Mouse (Mus musculus) c-Kit-negative CD71-positive TER-119-positive erythroid progenitor cells, embryonic 14.5 days (primary cell): ENCODE results near the gene Fhl3.
A peak's percentile ranks its signal among the peaks of the same experiment; 100 is the strongest.

ENCODE experiments used
- DNase-seq: peaks from one replicate; pipeline ENCODE4 v3.0.0-alpha.2; 2013; ENCODE audit warnings: low read depth, low spot score

Gene Fhl3

DNA sequence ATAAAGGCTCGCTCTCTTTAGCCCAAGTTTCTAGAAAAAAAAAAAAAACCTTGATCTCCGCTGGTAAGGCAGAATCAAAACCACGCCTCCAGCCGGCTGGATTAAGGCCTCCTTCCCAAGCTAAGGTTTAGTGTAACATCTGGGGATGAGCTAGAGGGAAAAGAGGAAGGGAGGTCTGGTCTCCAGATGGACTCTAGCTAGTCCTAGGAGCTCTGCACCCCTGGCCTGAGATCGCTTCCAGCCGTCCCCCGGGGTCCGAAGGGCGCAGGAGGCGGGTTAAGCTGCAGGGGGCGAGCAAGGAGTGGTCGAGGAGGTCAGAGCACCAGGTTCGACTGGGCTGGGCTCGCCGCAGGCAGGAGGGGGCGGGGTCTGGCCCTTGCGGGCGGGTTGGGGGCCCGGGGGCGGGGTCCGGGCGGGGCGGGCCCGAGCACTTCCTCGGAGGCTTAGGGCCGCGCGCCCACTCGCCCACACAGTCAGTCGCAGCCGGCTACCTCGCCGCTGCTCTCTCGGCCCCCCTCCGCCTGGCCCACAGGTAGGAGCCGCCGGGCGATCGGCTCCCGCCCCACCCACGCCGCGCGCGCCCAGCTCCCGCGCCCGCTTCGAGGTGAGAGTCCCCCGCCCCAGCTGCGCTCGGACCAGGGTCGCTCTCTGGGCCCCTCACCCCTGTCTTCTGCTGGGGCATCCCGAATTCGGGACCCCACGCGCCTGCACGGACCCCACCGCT, at the start of gene Fhl3:
Fhl3 (plus strand) TSS at position 454 of the 724 bp plus-strand sequence.
- no peak for DNase-seq

DNA sequence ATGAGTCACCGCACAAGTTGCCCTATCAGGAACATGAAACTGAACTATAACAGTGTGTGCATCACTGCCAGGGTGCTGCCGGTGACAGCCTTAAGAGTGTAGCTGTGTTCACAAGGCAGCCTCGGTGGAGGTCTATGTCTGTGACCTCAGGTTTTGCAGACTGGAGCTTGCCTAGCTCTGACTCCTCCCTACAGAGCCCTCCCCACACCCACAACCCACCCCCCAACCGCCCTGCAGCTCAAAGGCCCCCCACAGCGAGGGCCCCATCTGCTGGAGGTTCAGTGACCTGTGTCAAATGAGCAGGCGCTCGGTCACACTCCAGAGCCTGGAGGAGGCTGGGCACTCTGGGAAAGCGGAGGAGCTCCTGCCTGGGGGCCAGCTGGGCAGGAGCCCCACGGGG, 47.6 kb upstream of the Fhl3 start:
- no peak for DNase-seq

DNA sequence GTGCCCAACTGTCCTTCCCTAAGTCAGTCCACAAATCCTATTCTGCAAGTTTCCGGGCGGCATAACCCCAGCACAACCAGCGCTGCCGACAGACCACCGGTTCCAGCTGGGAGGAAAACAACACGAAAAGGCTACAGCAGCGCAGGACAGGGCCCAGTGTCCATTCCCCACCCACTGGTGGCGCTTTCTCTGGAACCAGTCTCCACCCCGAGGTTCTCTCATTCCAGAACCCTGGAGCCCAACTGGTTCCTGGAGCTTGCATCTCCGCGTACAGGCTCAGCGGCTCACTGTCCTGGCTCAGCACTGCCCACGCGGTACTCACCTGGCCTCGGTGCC, 44.0 kb upstream of the Fhl3 start, which contains the start of gene Pou3f1:
Pou3f1 (plus strand) TSS at position 290 of the 336 bp plus-strand sequence.
- no peak for DNase-seq

DNA sequence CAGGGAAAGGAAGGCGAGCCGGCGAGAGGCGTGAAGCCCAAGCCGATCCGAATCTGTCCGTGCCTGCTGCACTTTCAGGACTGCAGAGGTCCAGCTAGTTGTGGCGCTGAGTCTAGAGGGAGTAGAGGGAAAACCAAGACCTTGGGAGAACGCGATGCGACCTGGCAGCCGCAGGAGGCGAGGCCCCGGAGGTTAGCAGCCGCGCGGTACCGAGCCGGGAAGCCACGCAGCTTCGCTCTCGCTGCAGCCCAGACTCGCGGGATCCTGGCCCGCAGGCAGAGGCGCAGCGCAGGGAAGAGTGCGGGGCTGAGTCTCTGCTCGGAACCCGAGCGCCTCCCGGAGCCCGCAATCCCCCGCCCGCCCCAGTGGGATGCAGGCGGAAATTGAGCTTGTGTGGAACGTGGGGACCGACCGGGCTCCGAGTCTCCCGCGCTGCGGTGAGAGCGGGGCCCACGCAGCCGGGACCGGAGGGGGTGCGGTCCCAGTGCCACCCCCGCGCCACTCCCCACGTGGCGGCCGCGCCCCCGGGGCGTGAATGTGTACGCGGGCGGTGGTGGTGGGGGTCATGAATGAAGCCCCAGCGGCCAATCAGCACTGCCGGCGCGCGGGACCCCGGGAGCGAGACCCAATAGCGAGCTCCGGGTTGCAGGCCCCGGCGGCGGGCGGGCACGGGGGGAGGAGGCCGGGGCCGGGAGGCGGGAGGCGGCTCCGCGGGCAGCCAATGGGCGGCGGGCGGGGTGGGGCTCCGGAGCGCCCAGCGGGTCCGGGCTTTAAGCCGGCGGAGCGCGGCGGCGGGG, 43.4 kb upstream of the Fhl3 start:
- DNase-seq = no peak

DNA sequence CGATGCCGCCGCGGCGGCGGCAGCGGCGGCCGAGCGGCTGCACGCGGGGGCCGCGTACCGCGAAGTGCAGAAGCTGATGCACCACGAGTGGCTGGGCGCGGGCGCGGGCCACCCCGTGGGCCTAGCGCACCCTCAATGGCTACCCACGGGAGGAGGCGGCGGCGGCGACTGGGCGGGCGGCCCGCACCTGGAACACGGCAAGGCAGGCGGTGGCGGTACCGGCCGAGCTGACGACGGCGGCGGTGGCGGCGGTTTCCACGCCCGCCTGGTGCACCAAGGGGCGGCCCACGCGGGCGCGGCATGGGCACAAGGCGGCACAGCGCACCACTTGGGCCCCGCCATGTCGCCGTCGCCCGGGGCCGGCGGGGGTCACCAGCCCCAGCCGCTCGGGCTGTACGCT, 42.7 kb upstream of the Fhl3 start:
- no peak for DNase-seq

DNA sequence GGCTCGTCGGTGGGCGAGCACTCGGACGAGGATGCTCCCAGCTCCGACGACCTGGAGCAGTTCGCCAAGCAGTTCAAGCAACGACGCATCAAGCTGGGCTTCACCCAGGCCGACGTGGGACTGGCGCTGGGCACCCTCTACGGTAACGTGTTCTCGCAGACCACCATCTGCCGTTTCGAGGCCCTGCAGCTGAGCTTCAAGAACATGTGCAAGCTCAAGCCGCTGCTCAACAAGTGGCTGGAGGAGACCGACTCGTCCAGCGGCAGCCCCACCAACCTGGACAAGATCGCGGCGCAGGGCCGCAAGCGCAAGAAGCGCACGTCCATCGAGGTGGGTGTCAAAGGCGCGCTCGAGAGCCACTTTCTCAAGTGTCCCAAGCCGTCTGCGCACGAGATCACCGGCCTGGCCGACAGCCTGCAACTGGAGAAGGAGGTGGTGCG, 42.1 kb upstream of the Fhl3 start:
- DNase-seq = no peak

DNA sequence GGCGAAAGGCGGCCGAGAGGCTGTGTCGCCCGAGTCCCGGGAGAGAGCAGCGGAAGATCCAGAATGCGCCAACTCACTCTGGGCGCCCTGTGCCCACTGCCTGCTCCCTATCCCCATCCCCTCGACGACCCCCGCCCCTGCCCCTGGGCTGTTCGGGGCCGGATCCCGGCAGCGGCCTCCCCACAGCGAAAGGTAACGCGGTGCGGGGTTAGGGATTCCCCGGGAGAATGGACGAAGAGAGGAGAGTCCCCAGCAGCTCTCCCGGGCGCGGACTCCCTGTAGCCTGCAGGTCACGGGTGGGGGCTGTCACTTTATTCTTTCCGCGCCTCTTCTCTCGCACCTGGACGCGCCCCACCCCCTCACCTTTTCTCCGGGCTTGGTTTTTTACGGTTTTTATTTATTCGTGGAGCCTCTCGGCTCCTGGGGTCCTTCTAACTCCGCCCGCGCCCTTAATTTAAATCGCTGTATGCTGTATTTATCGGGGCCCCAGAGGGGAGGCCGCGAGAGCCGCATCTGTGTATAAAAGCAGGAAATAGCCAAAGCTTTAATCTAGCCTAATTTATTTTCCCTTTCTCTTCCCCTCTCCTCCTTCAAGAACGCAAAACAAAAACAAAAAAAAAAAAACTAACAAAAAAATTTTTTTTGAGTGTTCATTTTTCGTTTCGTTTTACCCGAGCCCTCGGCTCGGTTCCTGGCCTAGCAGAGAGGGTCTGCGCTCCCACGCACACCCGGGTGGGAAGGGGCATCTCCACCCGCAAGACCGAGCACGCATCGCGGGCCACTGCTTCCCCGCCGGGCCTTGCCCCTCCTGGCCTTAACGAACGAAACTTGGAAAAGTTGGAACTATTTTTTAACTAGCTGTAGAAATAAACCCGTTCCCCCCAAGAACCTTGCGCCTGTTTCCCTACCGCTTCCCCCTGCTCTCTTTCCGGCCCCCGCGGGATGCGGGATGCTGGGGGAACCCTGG, 41.0 kb upstream of the Fhl3 start:
- no peak for DNase-seq

DNA sequence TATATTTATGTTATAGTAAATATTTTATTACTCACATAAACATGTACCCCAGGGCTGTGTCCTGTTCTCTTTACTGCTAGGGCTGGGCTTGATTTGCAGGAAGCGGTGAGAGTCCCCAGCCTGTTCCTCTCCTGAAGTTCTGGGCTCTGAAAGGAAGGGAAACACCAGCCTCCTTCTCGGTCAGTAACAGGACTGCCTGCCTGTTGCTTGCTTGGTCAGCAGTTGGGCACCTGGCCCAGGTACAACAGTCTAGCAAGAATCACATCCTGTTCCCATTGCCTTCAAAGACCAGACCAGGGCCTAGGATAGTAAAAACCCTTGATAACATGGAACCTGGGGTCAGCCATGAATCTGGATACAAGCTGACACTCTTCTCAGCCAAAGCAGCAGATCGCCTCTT, 39.9 kb upstream of the Fhl3 start:
- no peak for DNase-seq

DNA sequence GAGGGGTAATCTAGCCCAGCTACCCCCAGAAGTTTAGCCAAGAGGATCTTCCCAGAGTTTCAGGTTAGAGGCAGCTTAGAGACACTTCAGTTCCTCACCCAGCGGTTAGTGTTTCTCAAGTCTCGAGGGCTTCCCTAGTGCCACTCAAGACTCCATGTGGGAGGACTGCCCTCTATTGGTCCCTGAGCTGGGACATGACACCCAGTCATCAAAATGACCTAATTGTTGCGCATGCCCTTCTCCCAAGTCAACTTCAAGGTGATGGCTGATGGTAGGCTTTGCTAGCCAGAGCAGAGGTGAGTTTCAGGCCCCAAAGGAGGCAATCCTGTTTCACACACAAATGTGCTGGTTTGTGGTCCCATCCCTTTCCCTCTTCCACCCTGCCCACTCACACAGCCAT, 37.5 kb upstream of the Fhl3 start:
- no peak for DNase-seq

DNA sequence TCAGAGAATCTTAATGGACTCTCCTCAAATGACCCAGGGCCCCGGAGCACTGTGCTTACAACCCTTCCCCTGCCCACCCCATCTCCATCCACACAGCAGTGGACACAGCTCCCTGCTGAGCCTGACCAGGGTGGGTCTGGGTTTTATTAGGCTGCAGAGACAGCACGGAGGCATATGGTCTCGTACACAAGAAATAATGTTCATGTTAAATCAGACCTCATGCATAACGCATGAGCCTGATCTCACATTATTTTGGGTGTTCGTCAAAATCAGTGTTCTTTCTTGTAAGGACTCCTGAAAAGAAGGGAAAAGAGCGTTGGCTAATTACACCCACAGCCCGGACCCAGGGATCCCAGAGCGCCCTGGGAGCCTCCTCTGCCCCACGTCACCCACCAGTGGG, 36.3 kb upstream of the Fhl3 start:
- no peak for DNase-seq

DNA sequence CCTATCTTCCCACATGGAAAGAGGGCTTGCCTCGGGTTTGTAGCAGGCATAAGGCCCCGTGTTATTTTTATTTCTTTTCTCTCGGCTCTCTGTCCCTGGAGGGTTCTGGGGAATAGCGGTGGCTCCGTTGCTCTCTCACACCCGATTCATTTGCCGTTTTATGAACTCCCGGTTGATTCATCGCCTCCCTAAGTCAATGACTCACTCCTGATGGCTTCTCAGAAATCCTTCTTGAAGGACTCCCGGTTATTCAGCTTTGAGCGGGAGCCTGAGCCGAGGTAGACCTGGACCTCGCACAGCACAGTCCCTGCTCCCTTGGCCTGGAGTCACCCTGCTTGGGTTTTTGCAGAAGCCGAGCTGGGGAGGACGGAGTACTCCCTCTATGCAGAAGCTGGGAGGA, 35.9 kb upstream of the Fhl3 start:
- DNase-seq = no peak

DNA sequence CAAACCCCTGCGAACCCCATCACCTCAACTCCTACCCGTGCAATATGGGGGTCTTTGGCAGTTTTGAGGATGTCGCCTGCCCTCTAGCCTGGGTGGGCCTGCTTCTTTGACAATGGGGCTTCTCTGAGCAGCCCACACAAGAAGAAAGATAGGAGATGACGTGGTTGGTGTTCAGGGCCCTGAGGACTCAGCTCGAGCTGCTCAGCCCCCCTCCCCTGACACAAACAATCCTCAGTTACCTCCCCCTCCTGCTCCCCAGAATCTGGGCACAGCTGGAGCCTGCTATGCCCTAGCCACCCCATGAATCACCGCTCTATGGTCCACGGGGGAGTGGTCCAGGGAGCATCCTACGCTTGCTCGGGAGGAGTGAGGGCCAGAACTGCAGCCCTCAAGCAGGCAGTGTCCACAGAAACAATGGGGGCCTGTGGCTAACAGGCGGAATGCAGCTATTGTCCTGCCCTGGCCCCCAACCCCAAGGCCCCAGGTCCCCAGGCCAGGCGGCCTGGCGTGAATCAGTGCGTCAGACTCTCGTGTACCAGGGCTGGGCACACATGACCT, 32.9 kb upstream of the Fhl3 start:
- DNase-seq = no peak

DNA sequence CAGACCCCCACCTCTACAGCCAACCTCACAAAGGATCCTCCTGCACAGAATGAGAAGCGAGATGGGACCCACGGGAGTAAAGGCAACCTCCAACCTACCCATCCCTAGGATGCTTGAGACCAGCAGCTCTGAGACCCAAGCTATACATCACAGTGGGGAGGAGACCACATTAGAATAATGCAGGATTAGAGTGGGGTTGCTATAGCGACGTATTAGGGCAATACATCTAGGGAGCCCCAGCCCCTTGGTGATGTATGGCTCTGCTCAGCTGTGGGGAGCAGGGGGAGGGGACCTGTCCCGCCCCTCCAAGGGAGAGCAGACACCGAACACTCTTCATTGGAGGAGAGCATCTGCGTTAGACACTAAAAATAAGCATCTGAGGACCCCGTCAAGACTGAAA, 32.4 kb upstream of the Fhl3 start:
- DNase-seq = no peak

DNA sequence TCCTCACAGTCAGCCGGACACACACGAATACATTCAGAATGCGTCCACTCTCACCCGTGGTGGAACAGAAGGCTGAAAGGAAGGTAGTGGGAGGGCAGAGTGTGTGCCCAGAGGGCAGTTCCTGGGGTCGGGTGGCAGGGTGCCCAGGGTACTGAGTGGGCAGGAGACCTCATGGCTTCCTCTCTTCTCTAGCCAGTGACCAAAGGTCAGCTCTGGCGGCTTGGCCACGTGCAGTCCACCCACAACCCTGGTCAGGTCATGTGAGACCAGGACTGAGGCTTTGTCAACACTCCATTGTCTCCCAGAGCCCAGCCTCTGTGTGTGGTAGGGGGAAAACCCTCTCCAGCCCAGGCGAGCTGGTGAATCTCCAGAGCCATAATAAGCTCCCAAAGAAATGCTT, 30.3 kb upstream of the Fhl3 start:
- no peak for DNase-seq

DNA sequence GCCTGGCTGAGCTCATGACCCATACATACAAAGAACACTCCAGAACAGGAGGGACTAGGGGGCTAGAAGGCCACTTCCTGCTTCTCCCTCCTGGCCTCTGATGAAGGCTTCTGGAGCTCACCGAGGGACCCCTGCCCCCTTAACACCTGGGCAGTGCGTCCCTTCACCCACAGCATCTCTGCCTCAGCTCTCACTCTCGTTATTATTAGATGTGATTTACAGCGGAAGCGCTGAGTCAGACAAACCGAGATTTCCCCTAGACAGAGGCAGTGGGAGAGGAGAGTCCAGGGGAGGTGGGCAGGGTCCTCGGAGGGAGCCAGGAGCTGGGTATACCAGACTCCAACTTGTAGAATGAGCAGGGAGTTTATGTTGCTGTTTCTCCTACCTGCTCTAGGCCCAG, 28.9 kb upstream of the Fhl3 start:
- no peak for DNase-seq

DNA sequence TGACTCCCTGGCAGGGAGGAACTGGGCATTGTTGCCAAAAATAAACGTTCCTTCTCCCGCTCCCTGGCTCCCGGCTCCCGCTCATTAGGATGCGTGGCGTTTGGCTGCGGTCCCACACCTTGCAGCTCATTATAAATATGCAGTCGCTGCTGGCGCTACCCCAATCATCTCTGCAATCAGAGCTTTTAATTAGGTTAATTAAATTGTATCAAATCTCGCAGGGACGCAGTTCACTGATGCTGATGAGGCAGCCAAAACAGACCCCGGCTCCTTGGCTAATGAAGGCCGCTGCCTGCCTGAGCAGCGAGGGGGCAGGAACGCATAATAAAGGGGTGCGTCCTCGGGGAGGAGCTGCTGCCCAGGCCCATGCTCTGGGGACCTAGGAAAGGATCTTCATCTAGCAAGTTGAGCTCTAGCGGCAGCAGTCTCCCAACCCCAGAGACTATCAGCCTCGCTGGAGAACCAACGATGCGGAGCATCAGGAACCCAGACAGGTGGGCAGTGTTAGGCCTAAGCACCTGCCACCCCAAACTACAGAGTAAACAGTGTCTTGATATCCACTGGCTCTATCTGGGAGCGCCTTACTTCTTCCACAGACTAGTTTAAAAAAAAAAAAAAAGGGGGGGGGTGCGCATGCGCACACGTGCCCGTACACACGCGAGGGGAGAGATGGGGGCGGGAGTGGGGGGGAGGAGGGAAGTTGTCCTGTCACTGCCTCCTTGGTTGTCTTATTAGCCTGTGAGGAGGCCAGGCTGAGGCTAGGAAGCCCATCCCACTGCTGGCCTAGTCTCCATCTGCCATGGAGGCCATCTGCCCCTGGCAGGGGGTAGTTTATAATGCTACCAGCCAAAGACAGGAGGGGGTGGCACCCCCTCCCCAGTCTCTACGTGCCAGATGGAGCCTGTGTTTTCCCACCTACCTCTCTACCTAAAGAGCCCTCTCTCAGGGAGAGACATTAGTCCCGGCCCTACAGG, 27.9 kb upstream of the Fhl3 start:
- no peak for DNase-seq

DNA sequence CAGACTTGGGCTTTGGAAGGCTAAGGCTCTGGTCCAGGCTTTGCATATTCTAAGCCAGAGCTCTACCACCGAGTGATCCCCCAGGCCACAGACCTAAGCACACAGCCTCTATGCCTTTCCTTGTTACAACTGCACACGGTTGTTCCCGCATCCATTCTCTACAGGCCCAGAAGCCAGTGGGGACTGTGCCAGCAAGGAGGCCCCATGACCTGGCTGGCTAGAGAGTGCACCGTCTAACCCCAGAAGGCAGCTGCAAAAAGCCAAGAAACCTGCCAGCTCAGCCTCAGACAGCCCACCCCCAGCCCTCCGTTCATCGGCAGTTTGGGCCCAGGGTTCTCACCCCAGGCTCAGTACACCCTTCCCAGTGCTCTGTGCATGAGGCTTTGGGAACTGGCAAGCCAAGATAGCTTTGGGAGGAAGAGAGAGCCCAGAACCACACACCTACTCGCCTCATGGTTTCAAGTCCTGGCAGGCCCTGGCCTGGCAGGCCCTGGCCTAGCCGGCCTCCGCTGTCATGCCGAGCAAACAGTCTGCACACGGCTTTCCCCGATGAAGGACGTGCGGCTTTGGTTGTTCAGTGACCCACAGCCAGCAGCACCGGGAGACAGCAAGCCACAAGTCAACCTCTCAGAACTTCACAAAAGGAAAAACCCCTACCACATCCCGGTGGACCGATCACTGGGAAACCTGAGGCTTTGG, 26.0 kb upstream of the Fhl3 start:
- DNase-seq = no peak

DNA sequence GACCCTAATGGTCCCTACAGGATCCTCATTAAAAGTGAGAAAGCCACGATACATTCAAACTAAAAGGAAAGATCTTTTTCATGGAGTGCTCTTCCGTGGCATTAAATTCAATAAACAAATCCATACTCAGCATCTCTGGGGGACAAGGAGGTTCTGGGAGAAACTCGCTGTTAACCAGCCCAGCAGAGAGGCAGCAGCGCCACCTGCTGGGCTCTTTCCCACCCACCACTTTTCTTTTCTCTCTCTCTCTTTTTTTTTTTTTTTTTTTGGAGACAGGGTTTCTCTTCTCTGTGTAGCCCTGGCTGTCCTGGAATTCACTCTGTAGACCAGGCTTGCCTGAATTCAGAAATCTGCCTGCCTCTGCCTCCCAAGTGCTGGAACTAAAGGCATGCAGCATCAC, 25.5 kb upstream of the Fhl3 start:
- DNase-seq = peak; percentile 52

DNA sequence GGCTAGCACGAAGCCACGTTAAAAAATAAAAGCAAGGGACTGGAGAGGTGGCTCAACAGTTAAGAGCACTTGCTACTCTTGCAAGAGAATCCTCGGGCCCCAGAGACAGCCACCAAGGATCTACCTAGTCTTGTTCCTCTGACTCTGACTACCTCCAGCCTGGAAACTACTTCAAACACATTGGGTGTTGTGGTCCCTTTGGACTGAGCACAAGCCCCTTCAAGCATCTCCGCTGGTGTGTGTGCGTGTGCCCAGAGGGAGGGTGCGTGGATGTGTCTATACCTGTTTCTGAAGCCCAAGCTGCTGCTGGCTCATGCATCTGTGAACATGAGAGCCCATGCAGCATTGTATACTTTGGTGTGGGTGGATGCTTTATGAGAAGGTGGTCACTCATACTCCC, 24.5 kb upstream of the Fhl3 start:
- DNase-seq = no peak

DNA sequence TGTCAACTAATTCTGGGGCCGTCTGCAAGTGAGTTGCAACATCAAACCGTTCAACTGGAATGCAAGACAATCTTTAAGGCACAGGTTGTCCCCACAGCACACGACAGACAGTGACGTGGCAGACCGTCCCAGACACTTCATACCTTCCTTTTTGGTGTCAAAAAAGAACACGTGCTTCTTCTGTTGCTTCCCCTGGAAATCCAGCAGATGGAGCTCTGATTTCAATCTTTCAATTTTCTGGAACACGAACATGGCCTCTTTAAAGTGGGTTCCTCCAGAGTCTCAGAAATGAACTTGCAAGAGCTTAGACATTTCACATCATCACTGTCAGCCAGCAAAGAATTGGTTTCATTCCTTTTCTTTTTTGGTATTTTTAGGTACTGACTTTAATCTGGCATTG, 18.2 kb upstream of the Fhl3 start:
- no peak for DNase-seq
